Mouse (Mus musculus) brain, embryonic 14.5 days (tissue): ENCODE measurements around the gene P3h1.

ENCODE experiments used
- CTCF ChIP-seq: fragments of 200-500 bp; IDR thresholded peaks from 2 replicates; pipeline ENCODE4 v1.5.1; 2012; ENCODE audit warnings: inconsistent platforms, mild to moderate bottlenecking, moderate library complexity, borderline replicate concordance; ENCODE audit not compliant: insufficient read depth, insufficient read length; ENCODE audit errors: extremely low read depth
- POLR2A ChIP-seq: fragments of 200-500 bp; IDR thresholded peaks from 2 replicates; pipeline ENCODE4 v1.6.1; 2012; ENCODE audit warnings: mild to moderate bottlenecking, inconsistent platforms, borderline replicate concordance; ENCODE audit not compliant: poor library complexity, insufficient read depth, insufficient read length, severe bottlenecking; ENCODE audit errors: extremely low read depth

GRCm38 (mm10) chr4:119261087-119261713 is 28.5 kb downstream of the P3h1 start:
- no peak for TF ChIP-seq CTCF
- TF ChIP-seq POLR2A: no peak
